Mouse (Mus musculus) kidney, postnatal 0 days (tissue): ENCODE data around the gene Gm10837. TPM values are rescaled to one million over a fixed set of nuclear protein-coding genes. Genes with fewer than 3 reads are reported as not detected.
"Not testable (repeated sequence)": the region's sequence is repeated elsewhere in the genome, so short reads cannot be mapped to it uniquely, and the experiment has no call there.

ENCODE experiments used
- ATAC-seq: fragments of 200-750 bp; cut with Nextera tagmentation; replicated peaks from 2 replicates; pipeline ENCODE4 v1.8.0; 2017; ENCODE audit warnings: low read depth, moderate number of reproducible peaks, moderate TSS enrichment, moderate library complexity; ENCODE audit not compliant: low FRiP score
- DNase-seq: peaks from one replicate; pipeline ENCODE4 v3.0.0-alpha.2; 2016; ENCODE audit warnings: low spot score
- H3K27ac ChIP-seq: fragments of 300-500 bp; sonication (generic); 2 replicates; pipeline ENCODE4 v1.5.1; 2014; ENCODE audit warnings: mild to moderate bottlenecking
- H3K27me3 ChIP-seq: fragments of 300-500 bp; sonication (generic); 2 replicates; pipeline ENCODE4 v1.6.1; 2014; ENCODE audit warnings: low read length, mixed read lengths; ENCODE audit not compliant: insufficient read depth
- H3K36me3 ChIP-seq: fragments of 300-500 bp; sonication (generic); 2 replicates; pipeline ENCODE4 v1.6.1; 2014; ENCODE audit warnings: low read length, mixed read lengths; ENCODE audit not compliant: insufficient read depth
- H3K4me1 ChIP-seq: fragments of 300-500 bp; sonication (generic); replicated peaks from 2 replicates; pipeline ENCODE4 v1.6.1; 2014; ENCODE audit warnings: antibody characterized with exemption, low read length, mixed read lengths; ENCODE audit not compliant: insufficient read depth
- H3K4me2 ChIP-seq: fragments of 300-500 bp; sonication (generic); 2 replicates; pipeline ENCODE4 v1.6.1; 2014; ENCODE audit warnings: mild to moderate bottlenecking, low read length, moderate library complexity, mixed read lengths
- H3K4me3 ChIP-seq: fragments of 300-500 bp; sonication (generic); replicated peaks from 2 replicates; pipeline ENCODE4 v1.5.1; 2014; ENCODE audit warnings: low read depth, low read length
- H3K9ac ChIP-seq: fragments of 300-500 bp; sonication (generic); 2 replicates; pipeline ENCODE4 v1.6.1; 2014; ENCODE audit warnings: low read depth, low read length
- H3K9me3 ChIP-seq: fragments of 300-500 bp; sonication (generic); replicated peaks from 2 replicates; pipeline ENCODE4 v1.6.1; 2016; ENCODE audit warnings: low read length, inconsistent platforms, mixed read lengths
- CTCF ChIP-seq: IDR thresholded peaks from 2 replicates; pipeline ENCODE4 v1.5.1; 2016; ENCODE audit warnings: antibody characterized with exemption, low read depth, mild to moderate bottlenecking, moderate library complexity
- WGBS: fragments of 180-500 bp; shearing (Covaris S2); extraction: QIAGEN DNeasy Blood & Tissue Kit; methylation state at CpG from one replicate; pipeline ENCODE4 v1.1.7; 2014; 5-methylcytosine and 5-hydroxymethylcytosine counted together
- polyA plus RNA-seq: library from polyadenylated mRNA; unstranded; fragments of >200 nt; fragmentation: Nextera tagmentation; extraction: Ambion mirVana; gene quantifications from 2 replicates; pipeline ENCODE4 v1.2.1, GENCODE M21; 2015

Gene Gm10837
- polyA plus RNA-seq, 1 experiment from 2014 or later: not detected

DNA sequence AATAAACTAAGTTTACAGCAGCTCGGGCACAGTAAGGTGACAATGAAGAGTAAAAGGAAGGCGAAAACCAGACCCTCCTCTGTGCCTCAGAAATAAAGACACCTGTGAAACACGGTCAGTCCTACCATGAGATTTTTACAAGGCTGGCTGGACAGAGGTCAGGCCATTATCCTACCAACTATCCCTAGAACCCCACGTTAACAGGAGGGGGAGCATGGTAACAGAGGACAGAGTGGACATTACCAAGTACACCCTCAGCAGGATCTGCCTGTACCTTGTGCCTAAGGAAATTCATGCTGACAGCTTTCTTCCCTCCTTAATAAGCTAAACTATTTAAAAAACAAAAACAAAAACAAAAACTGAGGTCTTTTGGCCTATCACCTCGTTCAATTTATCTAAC, 30.2 kb upstream of the Gm10837 start:
- H3K9ac ChIP-seq: no peak overlapping the region
- H3K36me3 ChIP-seq: no peaks in the 10 kb centered on the region
- ATAC-seq: no peak
- no peak overlapping the region for H3K4me3 ChIP-seq
- H3K27ac ChIP-seq: no peak overlapping the region
- no peaks in the 10 kb centered on the region for H3K9me3 ChIP-seq
- H3K4me2 ChIP-seq: no peak overlapping the region
- WGBS: 48% methylated on average over 5 of the region's 5 CpGs
- TF ChIP-seq CTCF: no peak
- peaks cover 59% of the 10 kb centered on the region for H3K27me3 ChIP-seq
- DNase-seq: no peak
- peaks cover 18% of the 10 kb centered on the region for H3K4me1 ChIP-seq

DNA sequence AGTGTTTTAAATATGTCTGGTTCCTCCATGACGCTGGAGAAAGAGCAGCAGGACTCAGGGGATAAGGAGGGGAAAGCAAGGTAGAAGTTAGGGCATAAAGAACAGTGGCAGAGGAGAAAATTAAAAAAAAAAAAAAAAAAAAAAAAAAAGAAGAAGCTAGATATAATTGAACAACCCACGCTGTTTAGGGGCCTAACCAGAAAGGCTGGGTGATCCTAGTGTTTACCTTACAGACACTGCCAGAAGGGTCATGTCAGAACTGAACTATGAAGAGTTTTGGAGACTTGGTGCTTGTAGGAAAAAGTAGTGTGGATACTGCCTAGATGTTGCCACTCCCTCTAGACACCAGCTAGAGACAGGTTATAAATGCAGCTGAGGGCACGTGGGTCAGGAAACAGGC, 28.9 kb upstream of the Gm10837 start:
- Histone ChIP-seq H3K27me3 (peaks cover 60% of the 10 kb centered on the region), H3K9ac (no peak overlapping the region), H3K27ac (no peak overlapping the region), H3K4me2 (no peak overlapping the region), H3K4me3 (no peak overlapping the region), H3K9me3 (no peaks in the 10 kb centered on the region), H3K4me1 (peaks cover 18% of the 10 kb centered on the region), H3K36me3 (no peaks in the 10 kb centered on the region)
- TF ChIP-seq CTCF: no peak
- ATAC-seq (no peak), DNase-seq (no peak)
- 63% methylated on average over 3 of the region's 3 CpGs for WGBS

DNA sequence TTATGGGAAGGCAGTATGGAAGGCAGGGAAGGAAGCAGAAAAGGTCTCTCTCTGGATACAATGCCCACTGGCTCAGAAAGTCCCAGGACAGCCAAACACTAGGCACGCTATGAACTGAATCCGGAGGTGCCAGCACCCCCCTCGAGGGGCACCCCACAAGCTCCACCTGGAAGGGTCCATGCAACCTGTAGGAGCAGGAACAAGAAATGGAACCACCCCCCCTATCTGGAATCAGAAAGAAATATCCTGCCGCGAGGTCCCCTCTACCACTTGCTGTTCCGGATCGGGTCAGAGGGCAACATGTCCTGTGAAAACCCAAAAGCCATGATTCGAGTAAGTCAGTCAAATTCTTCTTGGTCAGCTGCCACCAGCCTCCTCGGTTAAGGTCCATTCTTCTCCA, 28.4 kb upstream of the Gm10837 start:
- ATAC-seq: no peak
- no peaks in the 10 kb centered on the region for H3K9me3 ChIP-seq
- no peak overlapping the region for H3K4me2 ChIP-seq
- no peak for TF ChIP-seq CTCF
- H3K27ac ChIP-seq: no peak overlapping the region
- peaks cover 18% of the 10 kb centered on the region for H3K4me1 ChIP-seq
- H3K27me3 ChIP-seq: peaks cover 63% of the 10 kb centered on the region
- DNase-seq: no peak
- no peak overlapping the region for H3K4me3 ChIP-seq
- no peaks in the 10 kb centered on the region for H3K36me3 ChIP-seq
- no peak overlapping the region for H3K9ac ChIP-seq
- 33% methylated on average over 9 of the region's 9 CpGs for WGBS

DNA sequence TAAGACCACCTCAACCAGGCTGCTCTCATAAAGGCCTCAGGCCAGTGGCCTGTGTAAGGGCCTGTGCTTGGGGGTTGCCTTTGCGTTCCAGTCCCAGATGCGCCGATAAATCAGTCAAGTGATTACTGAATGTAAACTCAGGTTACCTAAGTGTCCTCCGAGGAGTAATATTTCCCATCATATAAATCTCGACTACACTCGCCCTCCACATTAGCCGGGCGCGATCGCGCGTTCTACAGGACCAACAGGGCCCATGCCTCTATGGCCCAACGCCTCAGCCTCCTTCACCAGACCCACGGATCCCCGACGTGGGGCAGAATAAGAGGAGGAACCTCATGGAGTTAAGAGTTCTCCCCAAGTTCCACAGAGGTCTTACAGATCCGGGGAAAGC, 27.7 kb upstream of the Gm10837 start:
- H3K27me3 ChIP-seq: peaks cover 70% of the 10 kb centered on the region
- no peak overlapping the region for H3K4me2 ChIP-seq
- peaks cover 18% of the 10 kb centered on the region for H3K4me1 ChIP-seq
- WGBS: 26% methylated on average over 17 of the region's 17 CpGs
- no peak overlapping the region for H3K9ac ChIP-seq
- no peak for DNase-seq
- H3K4me3 ChIP-seq: no peak overlapping the region
- H3K27ac ChIP-seq: no peak overlapping the region
- no peak for TF ChIP-seq CTCF
- ATAC-seq: no peak
- H3K9me3 ChIP-seq: no peaks in the 10 kb centered on the region
- H3K36me3 ChIP-seq: no peaks in the 10 kb centered on the region

DNA sequence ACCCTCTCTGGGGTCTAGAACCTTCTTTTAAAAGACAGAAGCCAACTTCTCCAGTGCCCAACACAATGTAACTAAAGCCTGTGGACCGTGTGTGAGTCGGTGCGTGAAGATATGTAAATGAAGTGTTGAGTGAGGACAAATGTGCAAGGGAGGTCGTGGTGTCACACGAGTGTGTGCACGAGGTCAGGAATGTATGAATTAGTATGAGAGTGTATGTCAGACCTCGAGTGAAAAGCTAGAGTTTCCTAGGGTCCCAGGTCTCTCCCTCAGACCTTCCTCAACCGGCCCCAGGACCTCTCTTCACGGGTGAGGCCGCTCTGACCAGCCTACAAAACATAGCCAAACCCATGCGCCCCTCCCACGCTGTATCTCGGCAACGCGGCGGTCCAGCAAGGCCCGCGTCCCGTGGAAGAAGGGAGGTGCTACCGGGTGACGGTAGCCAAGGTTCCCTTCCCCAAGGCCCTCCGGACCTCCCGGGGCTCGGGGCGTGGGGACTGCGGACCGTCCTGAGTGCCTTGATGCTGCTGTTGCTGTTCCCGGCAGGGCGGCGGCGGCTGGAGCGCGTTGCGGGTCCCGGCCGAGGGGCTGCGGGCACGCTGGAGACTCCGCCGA, 27.2 kb upstream of the Gm10837 start:
- H3K27ac ChIP-seq: no peak overlapping the region
- TF ChIP-seq CTCF: no peak
- H3K4me3 ChIP-seq: peak overlapping the region; percentile 40
- H3K27me3 ChIP-seq: peaks cover 76% of the 10 kb centered on the region
- H3K9ac ChIP-seq: no peak overlapping the region
- no peak for ATAC-seq
- DNase-seq: no peak
- 3% methylated on average over 40 of the region's 40 CpGs for WGBS
- peak overlapping the region; percentile 80 for H3K4me2 ChIP-seq
- no peaks in the 10 kb centered on the region for H3K9me3 ChIP-seq
- peaks cover 18% of the 10 kb centered on the region for H3K4me1 ChIP-seq
- H3K36me3 ChIP-seq: no peaks in the 10 kb centered on the region

DNA sequence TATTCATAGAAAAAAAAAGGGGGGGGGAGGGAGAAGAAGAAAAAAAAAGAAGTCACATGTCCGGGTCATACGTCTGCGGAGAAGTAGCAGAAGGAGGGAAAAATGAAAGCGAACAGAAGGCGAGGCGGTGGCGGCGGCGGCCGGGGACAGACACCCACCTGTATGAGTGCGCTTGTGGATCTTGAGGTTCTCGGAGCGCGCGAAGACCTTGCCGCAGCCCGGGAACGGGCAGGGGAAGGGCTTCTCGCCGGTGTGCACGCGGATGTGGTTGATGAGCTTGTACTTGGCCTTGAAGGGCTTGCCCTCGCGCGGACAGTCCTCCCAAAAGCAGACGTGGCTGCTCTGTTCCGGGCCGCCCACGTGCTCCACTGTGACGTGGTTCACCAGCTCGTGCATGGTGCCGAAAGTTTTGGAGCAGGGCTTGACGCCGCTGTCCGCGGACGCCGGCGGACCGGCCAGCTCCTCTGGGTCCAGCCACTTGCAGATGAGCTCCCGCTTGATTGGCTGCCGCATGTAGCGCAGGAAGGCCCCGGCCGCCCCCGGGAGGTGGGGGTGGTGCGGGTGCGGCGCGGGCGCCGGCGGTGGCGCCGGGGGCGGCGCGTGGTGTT, 26.5 kb upstream of the Gm10837 start:
- WGBS: under 1% methylated on average over 50 of the region's 58 CpGs
- not testable (repeated sequence) for H3K27ac ChIP-seq, H3K9me3 ChIP-seq, H3K9ac ChIP-seq, H3K36me3 ChIP-seq, DNase-seq
- peak overlapping the region; percentile 80 for H3K4me2 ChIP-seq
- H3K4me1 ChIP-seq: peaks cover 18% of the 10 kb centered on the region
- peak overlapping the region; percentile 40 for H3K4me3 ChIP-seq
- peaks cover 82% of the 10 kb centered on the region for H3K27me3 ChIP-seq
- peak; percentile 49; the same call in 1 of the 2 replicates for ATAC-seq

DNA sequence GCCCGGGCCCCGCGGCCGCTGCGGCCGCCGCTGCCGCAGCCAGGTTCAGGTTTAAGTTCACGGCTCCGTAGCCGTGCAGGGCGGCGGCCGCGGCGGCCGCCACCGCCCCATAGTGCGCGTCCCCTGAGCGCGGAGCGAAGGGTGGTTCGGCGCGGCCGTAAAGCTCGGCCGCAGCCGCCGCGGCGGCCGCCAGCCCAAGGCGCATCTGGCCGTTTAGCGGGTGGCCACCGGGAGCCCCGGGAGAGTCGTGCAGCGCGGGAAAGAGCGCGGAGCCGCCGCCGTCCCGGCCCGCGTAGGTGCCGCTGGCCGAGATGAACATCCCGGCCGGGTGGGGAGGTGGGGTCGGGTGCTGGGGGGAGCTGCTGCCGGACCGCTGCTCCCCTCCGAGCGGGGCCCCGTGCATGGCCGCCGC, 26.0 kb upstream of the Gm10837 start:
- no peak overlapping the region for H3K27ac ChIP-seq
- H3K27me3 ChIP-seq: peaks cover 87% of the 10 kb centered on the region
- ATAC-seq: peak; percentile 43
- TF ChIP-seq CTCF: no peak
- peaks cover 18% of the 10 kb centered on the region for H3K4me1 ChIP-seq
- H3K9me3 ChIP-seq: no peaks in the 10 kb centered on the region
- H3K4me3 ChIP-seq: peak overlapping the region; percentile 40
- H3K4me2 ChIP-seq: peak overlapping the region; percentile 80
- no peaks in the 10 kb centered on the region for H3K36me3 ChIP-seq
- H3K9ac ChIP-seq: no peak overlapping the region
- WGBS: under 1% methylated on average over 39 of the region's 62 CpGs
- DNase-seq: no peak
